Mouse (Mus musculus): ENCODE measurements around the gene Grm7. TPM values are rescaled to one million over a fixed set of nuclear protein-coding genes. Genes with fewer than 3 reads are reported as not detected.

Gene Grm7
- polyA plus RNA-seq, 1 experiment, result 0.28 TPM

GRCm38 (mm10) chr6:111369013-111369412, 723.6 kb downstream of the Grm7 start:
- H3ac ChIP-seq (ENCODE audit: control insufficient read depth, insufficient read length), result no peak overlapping the region
- TF ChIP-seq TCF3 (IDR thresholded peaks at IDR 0.05; ENCODE audit: insufficient read length, low read depth) (no peak), MYOD1 (IDR thresholded peaks at IDR 0.05; ENCODE audit: control insufficient read depth in 1 of 3, insufficient read length in 2 of 3, low read depth in 2 of 3) (no peak), SRF (IDR thresholded peaks at IDR 0.05; ENCODE audit: control insufficient read depth, insufficient read length, low read depth) (no peak), REST (IDR thresholded peaks at IDR 0.05; ENCODE audit: insufficient read depth, insufficient read length) (no peak), TCF12 (IDR thresholded peaks at IDR 0.05; ENCODE audit: insufficient read depth, poor library complexity, severe bottlenecking) (no peak), E2F4 (IDR thresholded peaks at IDR 0.05; ENCODE audit: insufficient read depth) (no peak), MAX (IDR thresholded peaks at IDR 0.05; ENCODE audit: low read depth) (no peak), USF1 (IDR thresholded peaks at IDR 0.05; ENCODE audit: low read depth) (no peak), MYOG (IDR thresholded peaks at IDR 0.05; ENCODE audit: control insufficient read depth in 1 of 3, insufficient read depth in 1 of 3, insufficient read length in 2 of 3, low read depth in 2 of 3) (no peak), POLR2AphosphoS2 (IDR thresholded peaks at IDR 0.05; ENCODE audit: insufficient read length, low read depth) (no peak)
- H3K4me2 ChIP-seq (ENCODE audit: low read depth), result no peak overlapping the region
- no peaks in the 10 kb centered on the region for H3K79me2 ChIP-seq (ENCODE audit: control insufficient read depth, insufficient read depth)
- H3K4me3 ChIP-seq, result no peak overlapping the region
- H3K36me3 ChIP-seq (ENCODE audit: control insufficient read depth, insufficient read depth), result no peaks in the 10 kb centered on the region
- H3K27me3 ChIP-seq (ENCODE audit: control insufficient read depth, insufficient read depth, insufficient read length), result no peaks in the 10 kb centered on the region

- no peaks in the 10 kb centered on the region for H3K79me2 ChIP-seq (ENCODE audit: control insufficient read depth, insufficient read depth)
- no peak for TF ChIP-seq USF1 (IDR thresholded peaks at IDR 0.05; ENCODE audit: low read depth)
- TF ChIP-seq REST (IDR thresholded peaks at IDR 0.05; ENCODE audit: insufficient read depth, insufficient read length), result no peak
- no peak for TF ChIP-seq POLR2A (IDR thresholded peaks at IDR 0.05; ENCODE audit: insufficient read length, low read depth)
- TF ChIP-seq MYOD1 (IDR thresholded peaks at IDR 0.05; ENCODE audit: control insufficient read depth in 1 of 3, insufficient read length in 2 of 3, low read depth in 2 of 3), result no peak
- TF ChIP-seq MYOG (IDR thresholded peaks at IDR 0.05; ENCODE audit: control insufficient read depth in 1 of 3, insufficient read depth in 1 of 3, insufficient read length in 2 of 3, low read depth in 2 of 3), result no peak
- no peak for TF ChIP-seq SRF (IDR thresholded peaks at IDR 0.05; ENCODE audit: control insufficient read depth, insufficient read length, low read depth)
- TF ChIP-seq CEBPB (IDR thresholded peaks at IDR 0.05; ENCODE audit: insufficient read depth, poor library complexity, severe bottlenecking), result no peak
- no peak for TF ChIP-seq TCF3 (IDR thresholded peaks at IDR 0.05; ENCODE audit: insufficient read length, low read depth)
- no peak for TF ChIP-seq TCF12 (IDR thresholded peaks at IDR 0.05; ENCODE audit: insufficient read depth, poor library complexity, severe bottlenecking)
- no peak for TF ChIP-seq E2F4 (IDR thresholded peaks at IDR 0.05; ENCODE audit: insufficient read depth)
- TF ChIP-seq MAX (IDR thresholded peaks at IDR 0.05; ENCODE audit: low read depth), result no peak
- no peak for TF ChIP-seq POLR2AphosphoS2 (IDR thresholded peaks at IDR 0.05; ENCODE audit: insufficient read length, low read depth)
- no peak overlapping the region for H3K4me2 ChIP-seq (ENCODE audit: low read depth)
- no peaks in the 10 kb centered on the region for H3K36me3 ChIP-seq (ENCODE audit: control insufficient read depth, insufficient read depth)
- no peak overlapping the region for H3ac ChIP-seq (ENCODE audit: control insufficient read depth, insufficient read length)
- no peak overlapping the region for H3K4me3 ChIP-seq
- no peaks in the 10 kb centered on the region for H3K27me3 ChIP-seq (ENCODE audit: control insufficient read depth, insufficient read depth, insufficient read length)
Measured at GRCm38 (mm10) chr6:111371581-111372349, 726.4 kb downstream of the Grm7 start.

GRCm38 (mm10) chr6:111372626-111373380, 727.4 kb downstream of the Grm7 start:
- H3K4me2 ChIP-seq (ENCODE audit: low read depth), result no peak overlapping the region
- TF ChIP-seq USF1 (IDR thresholded peaks at IDR 0.05; ENCODE audit: low read depth), result no peak
- no peak for TF ChIP-seq CEBPB (IDR thresholded peaks at IDR 0.05; ENCODE audit: insufficient read depth, poor library complexity, severe bottlenecking)
- no peak for TF ChIP-seq MYOD1 (IDR thresholded peaks at IDR 0.05; ENCODE audit: control insufficient read depth in 1 of 3, insufficient read length in 2 of 3, low read depth in 2 of 3)
- no peak for TF ChIP-seq MYOG (IDR thresholded peaks at IDR 0.05; ENCODE audit: control insufficient read depth in 1 of 3, insufficient read depth in 1 of 3, insufficient read length in 2 of 3, low read depth in 2 of 3)
- no peak for TF ChIP-seq TCF3 (IDR thresholded peaks at IDR 0.05; ENCODE audit: insufficient read length, low read depth)
- TF ChIP-seq REST (IDR thresholded peaks at IDR 0.05; ENCODE audit: insufficient read depth, insufficient read length), result no peak
- no peak for TF ChIP-seq E2F4 (IDR thresholded peaks at IDR 0.05; ENCODE audit: insufficient read depth)
- TF ChIP-seq SRF (IDR thresholded peaks at IDR 0.05; ENCODE audit: control insufficient read depth, insufficient read length, low read depth), result no peak
- no peak for TF ChIP-seq POLR2AphosphoS2 (IDR thresholded peaks at IDR 0.05; ENCODE audit: insufficient read length, low read depth)
- TF ChIP-seq POLR2A (IDR thresholded peaks at IDR 0.05; ENCODE audit: insufficient read length, low read depth), result no peak
- TF ChIP-seq MAX (IDR thresholded peaks at IDR 0.05; ENCODE audit: low read depth), result no peak
- TF ChIP-seq TCF12 (IDR thresholded peaks at IDR 0.05; ENCODE audit: insufficient read depth, poor library complexity, severe bottlenecking), result no peak
- H3K4me3 ChIP-seq, result no peak overlapping the region

GRCm38 (mm10) chr6:111380710-111381109, 735.3 kb downstream of the Grm7 start:
- Histone ChIP-seq H3ac (ENCODE audit: control insufficient read depth, insufficient read length) (no peak overlapping the region), H3K79me2 (ENCODE audit: control insufficient read depth, insufficient read depth) (no peaks in the 10 kb centered on the region), H3K27me3 (ENCODE audit: control insufficient read depth, insufficient read depth, insufficient read length) (no peaks in the 10 kb centered on the region), H3K4me3 (no peak overlapping the region), H3K4me2 (ENCODE audit: low read depth) (no peak overlapping the region), H3K36me3 (ENCODE audit: control insufficient read depth, insufficient read depth) (no peaks in the 10 kb centered on the region)
- TF ChIP-seq TCF3 (IDR thresholded peaks at IDR 0.05; ENCODE audit: insufficient read length, low read depth) (no peak), POLR2A (IDR thresholded peaks at IDR 0.05; ENCODE audit: insufficient read length, low read depth) (no peak), REST (IDR thresholded peaks at IDR 0.05; ENCODE audit: insufficient read depth, insufficient read length) (no peak), MYOG (IDR thresholded peaks at IDR 0.05; ENCODE audit: control insufficient read depth in 1 of 3, insufficient read depth in 1 of 3, insufficient read length in 2 of 3, low read depth in 2 of 3) (no peak), USF1 (IDR thresholded peaks at IDR 0.05; ENCODE audit: low read depth) (no peak), CEBPB (IDR thresholded peaks at IDR 0.05; ENCODE audit: insufficient read depth, poor library complexity, severe bottlenecking) (no peak), MYOD1 (IDR thresholded peaks at IDR 0.05; ENCODE audit: control insufficient read depth in 1 of 3, insufficient read length in 2 of 3, low read depth in 2 of 3) (no peak), POLR2AphosphoS2 (IDR thresholded peaks at IDR 0.05; ENCODE audit: insufficient read length, low read depth) (no peak), SRF (IDR thresholded peaks at IDR 0.05; ENCODE audit: control insufficient read depth, insufficient read length, low read depth) (no peak), E2F4 (IDR thresholded peaks at IDR 0.05; ENCODE audit: insufficient read depth) (no peak), TCF12 (IDR thresholded peaks at IDR 0.05; ENCODE audit: insufficient read depth, poor library complexity, severe bottlenecking) (no peak), MAX (IDR thresholded peaks at IDR 0.05; ENCODE audit: low read depth) (no peak)

More at GRCm38 (mm10) chr6:111372626-111373380, 727.4 kb downstream of the Grm7 start:
- Histone ChIP-seq H3K79me2 (ENCODE audit: control insufficient read depth, insufficient read depth) (no peaks in the 10 kb centered on the region), H3K36me3 (ENCODE audit: control insufficient read depth, insufficient read depth) (no peaks in the 10 kb centered on the region), H3K27me3 (ENCODE audit: control insufficient read depth, insufficient read depth, insufficient read length) (no peaks in the 10 kb centered on the region), H3ac (ENCODE audit: control insufficient read depth, insufficient read length) (no peak overlapping the region)
